ENCODE assay signal across 8 mouse cellular contexts in the genomic region with DNA sequence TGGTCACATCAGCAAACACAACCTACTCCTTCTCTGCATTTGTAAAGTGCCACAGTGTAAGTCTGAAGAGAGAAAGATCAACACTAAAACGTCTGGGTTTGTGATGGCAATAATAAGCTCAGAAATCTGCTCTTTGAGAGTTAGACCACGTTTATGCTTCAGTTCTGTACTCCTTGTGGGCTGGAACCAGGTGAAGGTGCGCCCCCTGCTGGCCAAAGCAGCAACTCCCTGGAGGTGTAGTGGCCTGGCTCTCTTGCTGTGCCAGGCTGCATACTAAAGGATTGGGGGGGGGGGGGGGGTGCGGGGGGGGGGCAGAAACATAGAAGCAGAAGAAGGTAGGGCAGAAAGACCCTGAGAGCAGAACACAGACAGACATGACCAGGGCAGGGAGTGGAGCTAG. TPM values are rescaled to one million over a fixed set of nuclear protein-coding genes. Genes with fewer than 3 reads are reported as not detected.
DNase-seq lines count a peak whose midpoint lies in the region; ATAC-seq and TF ChIP-seq lines count a peak whose summit lies in the region.

No protein-coding gene starts in this region.

- intact Hi-C loops in gastrocnemius, adult 2 months (cut with DNase I): no loop called here

- peak; percentile 3 for DNase-seq in WW6 (ENCODE audit: low read depth, low spot score)
- DNase-seq in cerebellum, postnatal 25 days: peak; percentile 9 to 48
- DNase-seq in gastrocnemius, adult 2 months: peak; percentile 51
- peak; percentile 14 to 19 for DNase-seq in layer of hippocampus, postnatal 36 days
- peak; percentile 64 for DNase-seq in lung, postnatal 36 days
- peak; percentile 71 for DNase-seq in retina, postnatal 1 day
- DNase-seq in urinary bladder, postnatal 25 days (ENCODE audit: low spot score): peak; percentile 44

- H3K27ac ChIP-seq in gastrocnemius, adult 2 months: no peak overlapping the region
- no peak overlapping the region for H3K27ac ChIP-seq in hindbrain, embryonic 15.5 days (replicated peaks)

- H3K36me3 ChIP-seq in hindbrain, embryonic 15.5 days: no peaks in the 10 kb centered on the region

- no peak overlapping the region for H3K9ac ChIP-seq in hindbrain, embryonic 15.5 days

- H3K27me3 ChIP-seq in hindbrain, embryonic 15.5 days: no peaks in the 10 kb centered on the region

- no peak overlapping the region for H3K4me2 ChIP-seq in hindbrain, embryonic 15.5 days

- WGBS in hindbrain, embryonic 15.5 days: 0% methylated on average over 4 of the region's 4 CpGs

- ATAC-seq in hindbrain, embryonic 15.5 days (ENCODE audit: low FRiP score, low read depth): peak; percentile 69; the same call in 1 of the 2 replicates

- H3K4me1 ChIP-seq in hindbrain, embryonic 15.5 days (replicated peaks): no peaks in the 10 kb centered on the region

- TF ChIP-seq CTCF in gastrocnemius, adult 2 months (IDR thresholded peaks at IDR 0.05): peak; percentile 55

- H3K4me3 ChIP-seq in gastrocnemius, adult 2 months: no peak overlapping the region
- no peak overlapping the region for H3K4me3 ChIP-seq in hindbrain, embryonic 15.5 days

- no peaks in the 10 kb centered on the region for H3K9me3 ChIP-seq in hindbrain, embryonic 15.5 days

RNA-seq across cellular contexts. Expression of gene Ang6, which starts 18.2 kb away (rescaled TPM):
- total RNA-seq in gastrocnemius, adult 2 months (2021): not detected
- not detected in 2 replicates for polyA plus RNA-seq in hindbrain, embryonic 15.5 days (2015; fragmentation: Nextera tagmentation; extraction: Ambion mirVana)
- total RNA-seq in layer of hippocampus, postnatal 36 days (2021): not detected

RNA-seq across cellular contexts. Expression of gene Ang5, which starts 27.0 kb away (rescaled TPM):
- total RNA-seq in gastrocnemius, adult 2 months (2021): not detected
- not detected in 2 replicates for polyA plus RNA-seq in hindbrain, embryonic 15.5 days (2015; fragmentation: Nextera tagmentation; extraction: Ambion mirVana)
- total RNA-seq in layer of hippocampus, postnatal 36 days (2021): not detected

RNA-seq across cellular contexts. Expression of gene Gm8113, which starts 58.7 kb away (rescaled TPM):
- total RNA-seq in gastrocnemius, adult 2 months (2021): under 1 TPM in 1 of 2 experiments, not detected in 1; 0.18 TPM
- 5.5 and 6.0 TPM in 2 replicates for polyA plus RNA-seq in hindbrain, embryonic 15.5 days (2015; fragmentation: Nextera tagmentation; extraction: Ambion mirVana)
- under 1 TPM in 1 of 2 experiments, not detected in 1; 0.33 TPM for total RNA-seq in layer of hippocampus, postnatal 36 days (2021)

Comparison
In these comparisons a context has a peak if more than half of its experiments do, and no peak if none do; other contexts are left out.
1. DNase-seq: peak in every context shown above with its lines; median percentile 71 in retina, postnatal 1 day; 64 in lung, postnatal 36 days; 51 in gastrocnemius, adult 2 months; 44 in urinary bladder, postnatal 25 days; 28 in cerebellum, postnatal 25 days; 16 in layer of hippocampus, postnatal 36 days; 3 in WW6.